Mouse (Mus musculus): Measurements from ENCODE around the gene Endou. TPM values are rescaled to one million over a fixed set of nuclear protein-coding genes. Genes with fewer than 3 reads are reported as not detected.

Endou gene
- total RNA-seq (2021) = 1 to 10 TPM; 1.4 to 1.8 TPM

DNA sequence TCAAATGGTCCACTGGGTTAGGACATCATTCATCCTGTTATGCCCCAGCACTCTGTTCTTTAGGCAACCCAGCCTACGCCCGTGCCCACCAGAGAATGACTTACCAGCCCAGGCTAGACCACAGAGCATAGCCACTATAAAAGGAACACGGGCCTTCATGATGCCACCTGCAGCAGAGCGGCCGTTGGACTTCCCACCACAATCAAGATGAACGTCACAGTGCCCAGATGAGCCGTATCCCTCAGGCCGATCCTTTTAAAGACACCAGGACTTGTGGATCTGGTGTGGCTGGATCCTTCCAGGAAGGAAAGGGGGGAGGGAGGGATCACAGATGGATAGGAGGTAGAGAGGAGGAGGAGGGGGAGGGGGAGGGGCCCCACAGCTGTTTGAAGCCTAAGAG, at the start of gene Endou:
Endou (minus strand) TSS at position 229 of the 400 bp plus-strand sequence.
- no peak for DNase-seq (ENCODE audit: low spot score)
- intact Hi-C loops (cut with DNase I) = no loop called here

DNA sequence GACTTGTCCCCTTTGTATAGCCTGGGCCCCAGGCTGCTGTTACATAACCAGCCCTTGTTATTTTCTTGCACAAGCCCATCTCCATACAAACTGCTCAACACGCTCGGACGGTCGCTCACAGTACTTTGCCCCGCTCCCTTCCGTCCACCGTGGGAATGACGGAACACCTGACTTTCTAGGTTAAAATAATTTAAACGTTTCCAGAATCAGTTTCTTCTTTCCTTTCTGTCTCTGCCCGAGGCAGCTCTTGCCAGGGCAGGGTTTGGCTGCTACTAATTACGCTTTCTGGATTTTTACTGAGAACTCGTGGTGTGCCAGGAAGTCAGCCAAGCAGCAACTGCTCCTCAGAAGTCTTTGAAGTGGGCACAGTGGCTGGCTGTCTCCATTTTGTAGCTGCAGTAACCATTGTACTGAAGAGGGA, 49.5 kb upstream of the Endou start:
- no peak for DNase-seq (ENCODE audit: low spot score)
- intact Hi-C loops (cut with DNase I) = loop anchor here (5.0 kb wide), 1 partner anchor 113 kb away; no protein-coding TSS in a partner anchor

DNA sequence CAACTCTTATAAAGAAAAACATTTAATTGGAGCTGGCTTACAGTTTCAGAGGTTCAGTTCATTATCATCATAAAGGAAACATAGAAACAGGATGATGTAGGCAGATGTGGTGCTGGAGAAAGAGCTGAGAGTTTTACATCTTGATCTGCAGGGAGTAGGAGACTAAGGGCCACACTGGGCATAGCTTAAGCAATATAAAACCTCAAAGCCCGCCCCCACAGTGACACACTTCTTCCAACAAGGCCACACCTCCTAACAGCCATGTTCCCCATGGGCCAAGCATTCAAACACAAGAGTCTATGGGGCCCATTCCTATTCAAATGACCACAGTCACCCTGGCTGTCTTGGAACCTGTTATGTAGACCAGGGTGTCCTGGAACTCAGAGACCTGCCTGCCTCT, 48.4 kb upstream of the Endou start:
- intact Hi-C loops (cut with DNase I) = loop anchor here (1.0 to 5.0 kb wide), 2 partner anchors 59 to 173 kb away; no protein-coding TSS in a partner anchor
- no peak for DNase-seq (ENCODE audit: low spot score)

DNA sequence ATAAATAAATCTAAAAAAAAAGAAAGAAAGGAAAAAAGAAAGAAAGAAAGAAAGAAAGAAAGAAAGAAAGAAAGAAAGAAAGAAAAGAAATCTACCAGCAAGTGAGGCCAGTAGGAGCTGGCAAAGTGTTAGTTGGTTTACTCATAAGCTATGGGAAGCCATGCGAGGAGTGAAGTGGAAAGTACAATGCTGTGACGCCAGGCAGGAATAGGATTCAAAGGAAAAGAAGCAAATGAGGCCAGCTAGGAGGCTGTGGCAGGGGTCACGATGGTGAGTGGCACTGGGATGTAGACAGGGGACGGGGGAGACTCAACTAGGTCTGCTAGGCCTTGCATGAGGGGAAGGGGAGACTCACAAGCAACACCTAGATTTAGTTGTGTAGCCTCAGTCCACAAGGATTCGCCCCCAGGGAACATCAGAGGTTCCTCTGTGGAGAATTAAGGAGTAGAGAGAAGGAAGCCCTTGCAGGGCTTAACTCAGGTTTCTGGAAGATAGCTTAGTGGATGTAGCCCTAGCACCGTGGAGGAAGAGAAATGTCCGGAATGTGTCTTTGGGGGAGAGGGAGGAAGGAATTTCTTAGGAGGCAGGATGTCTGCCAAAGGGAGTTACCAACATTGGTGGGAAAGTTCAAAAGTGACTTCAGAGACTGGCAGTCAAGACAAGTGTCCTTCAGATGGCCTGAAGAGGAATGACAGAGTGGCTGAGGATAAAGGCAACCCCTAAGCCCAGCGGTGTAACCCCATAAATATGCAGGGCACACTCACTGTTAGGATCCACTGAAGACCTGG, 47.4 kb upstream of the Endou start, which contains the start of gene Slc48a1:
Slc48a1 (plus strand) TSS at position 210 of the 788 bp plus-strand sequence.
- intact Hi-C loops (cut with DNase I) = loop anchor here (1.0 to 5.0 kb wide), 2 partner anchors 58 to 174 kb away; no protein-coding TSS in a partner anchor
- DNase-seq (ENCODE audit: low spot score) = no peak

DNA sequence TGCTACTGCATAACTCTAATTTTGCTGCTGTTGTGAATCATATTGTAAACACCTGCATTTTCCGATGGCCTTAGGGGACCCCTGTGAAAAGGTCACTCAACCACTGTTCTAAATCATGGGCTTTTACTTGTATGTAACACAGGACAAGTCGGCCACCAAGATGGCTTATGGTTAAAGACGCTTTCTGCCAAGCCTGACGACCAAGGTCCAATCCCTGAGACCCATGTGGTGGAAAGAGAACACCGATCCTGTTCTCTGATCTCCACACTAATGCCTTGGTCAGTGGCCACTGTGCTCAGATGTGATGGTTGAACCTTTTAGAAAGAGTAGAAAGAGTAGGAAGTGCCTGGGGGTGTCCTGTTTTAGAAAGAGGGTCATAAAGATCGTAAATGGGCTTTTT, 45.8 kb upstream of the Endou start:
- intact Hi-C loops (cut with DNase I) = loop anchor here (1.0 to 5.0 kb wide), 2 partner anchors 59 to 175 kb away; no protein-coding TSS in a partner anchor
- no peak for DNase-seq (ENCODE audit: low spot score)

DNA sequence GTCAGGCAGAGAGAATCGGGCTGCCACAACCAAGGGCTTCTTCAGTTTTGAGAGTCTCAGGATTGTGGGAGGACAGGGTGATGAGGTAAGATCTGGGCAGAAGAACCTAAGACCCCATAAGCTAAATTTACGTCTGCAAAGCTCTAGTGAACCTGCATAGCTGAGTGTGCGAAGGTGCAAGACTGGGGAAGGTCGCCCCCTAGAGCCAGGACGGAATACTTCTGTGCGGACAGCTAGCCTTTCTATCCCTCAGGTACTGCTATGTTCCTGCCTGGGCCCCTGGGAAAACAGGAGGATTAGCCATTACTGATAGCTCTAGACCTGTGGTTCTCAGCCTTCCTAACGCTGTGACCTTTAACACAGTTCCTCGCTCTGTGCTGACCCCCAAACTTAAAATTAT, 45.4 kb upstream of the Endou start:
- intact Hi-C loops (cut with DNase I) = loop anchor here (1.0 to 5.0 kb wide), 2 partner anchors 58 to 176 kb away; no protein-coding TSS in a partner anchor
- DNase-seq (ENCODE audit: low spot score) = peak; percentile 50

DNA sequence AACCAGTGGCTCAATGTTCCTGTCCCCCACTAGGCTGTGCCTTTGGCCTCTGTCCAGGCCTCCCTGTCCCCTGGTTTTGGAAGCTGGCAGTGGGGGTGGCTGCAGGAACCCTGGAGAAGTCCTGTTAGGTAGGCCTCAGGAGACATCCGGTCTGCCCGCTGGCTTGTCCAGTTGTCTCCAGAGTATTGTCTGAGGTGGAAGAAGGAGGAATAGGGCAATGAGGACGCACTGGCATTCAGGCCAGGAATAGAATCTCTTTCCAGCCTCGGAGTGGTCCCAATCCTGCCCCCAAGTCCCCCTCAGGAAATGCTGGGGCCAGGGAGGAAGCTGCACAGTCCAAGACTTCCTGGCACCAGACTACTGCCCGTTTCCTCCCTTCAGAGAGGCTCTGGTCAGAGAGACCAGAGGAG, 42.8 kb upstream of the Endou start:
- DNase-seq (ENCODE audit: low spot score) = no peak
- intact Hi-C loops (cut with DNase I) = no loop called here

DNA sequence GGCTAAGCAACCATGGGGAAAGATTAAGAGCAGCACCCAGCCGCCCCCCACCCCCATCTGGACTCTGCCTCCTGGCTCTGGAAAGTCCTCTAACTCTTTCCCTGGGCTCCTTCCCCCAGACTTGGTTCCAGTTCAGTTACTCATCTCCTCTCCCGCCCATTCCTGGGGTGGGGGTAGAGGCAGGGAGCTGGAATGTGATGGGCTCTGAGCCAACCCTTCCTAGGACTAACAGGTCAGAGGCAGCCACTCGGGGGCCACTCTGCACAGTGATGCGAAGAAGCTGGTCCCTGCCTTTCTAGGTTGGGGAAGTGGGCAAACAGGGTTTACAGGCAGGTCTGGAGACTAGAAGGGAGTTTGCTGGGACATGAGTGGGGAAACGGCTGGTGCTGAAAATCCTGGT, 42.0 kb upstream of the Endou start:
- intact Hi-C loops (cut with DNase I) = no loop called here
- peak; percentile 67 for DNase-seq (ENCODE audit: low spot score)

DNA sequence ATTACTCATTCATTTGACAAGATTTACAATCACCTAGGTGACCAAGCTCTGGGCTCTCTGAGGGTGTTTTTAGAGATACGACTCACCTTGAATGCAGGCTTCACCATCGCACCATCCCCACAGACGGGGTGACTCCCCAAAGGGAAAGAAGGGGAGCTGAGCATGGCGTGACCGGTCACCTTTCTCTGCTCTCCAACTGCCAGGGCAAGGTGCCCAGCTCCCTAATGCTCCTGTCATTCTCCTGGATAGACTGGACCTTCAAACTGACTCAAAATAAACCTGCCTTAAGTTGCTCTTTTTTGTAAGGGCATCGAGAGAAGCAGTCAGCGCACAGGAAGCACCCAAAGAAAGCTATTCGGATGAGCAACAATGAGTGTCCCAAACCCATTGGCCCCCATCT, 39.1 kb upstream of the Endou start:
- no peak for DNase-seq (ENCODE audit: low spot score)
- intact Hi-C loops (cut with DNase I) = no loop called here

DNA sequence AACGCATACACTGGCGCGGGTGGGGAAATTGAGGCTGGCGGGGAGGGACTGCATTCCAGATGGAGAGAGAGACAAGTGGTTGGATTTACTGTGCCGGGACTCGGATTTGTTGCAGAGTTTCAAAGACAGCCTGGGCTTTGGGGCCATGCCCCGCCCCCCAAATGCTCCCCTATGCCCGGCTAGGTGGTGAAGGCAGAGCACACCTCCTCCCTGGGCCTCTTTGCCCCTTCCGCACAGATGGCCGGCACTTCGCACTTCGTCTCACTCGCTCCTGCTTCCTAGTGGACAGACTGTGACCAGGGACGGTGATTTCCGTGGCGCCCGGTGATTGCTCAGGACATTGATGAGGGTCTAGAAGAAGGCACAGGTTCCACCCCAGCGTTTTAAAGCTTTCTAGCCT, 37.1 kb upstream of the Endou start:
- DNase-seq (ENCODE audit: low spot score) = no peak
- intact Hi-C loops (cut with DNase I) = no loop called here

DNA sequence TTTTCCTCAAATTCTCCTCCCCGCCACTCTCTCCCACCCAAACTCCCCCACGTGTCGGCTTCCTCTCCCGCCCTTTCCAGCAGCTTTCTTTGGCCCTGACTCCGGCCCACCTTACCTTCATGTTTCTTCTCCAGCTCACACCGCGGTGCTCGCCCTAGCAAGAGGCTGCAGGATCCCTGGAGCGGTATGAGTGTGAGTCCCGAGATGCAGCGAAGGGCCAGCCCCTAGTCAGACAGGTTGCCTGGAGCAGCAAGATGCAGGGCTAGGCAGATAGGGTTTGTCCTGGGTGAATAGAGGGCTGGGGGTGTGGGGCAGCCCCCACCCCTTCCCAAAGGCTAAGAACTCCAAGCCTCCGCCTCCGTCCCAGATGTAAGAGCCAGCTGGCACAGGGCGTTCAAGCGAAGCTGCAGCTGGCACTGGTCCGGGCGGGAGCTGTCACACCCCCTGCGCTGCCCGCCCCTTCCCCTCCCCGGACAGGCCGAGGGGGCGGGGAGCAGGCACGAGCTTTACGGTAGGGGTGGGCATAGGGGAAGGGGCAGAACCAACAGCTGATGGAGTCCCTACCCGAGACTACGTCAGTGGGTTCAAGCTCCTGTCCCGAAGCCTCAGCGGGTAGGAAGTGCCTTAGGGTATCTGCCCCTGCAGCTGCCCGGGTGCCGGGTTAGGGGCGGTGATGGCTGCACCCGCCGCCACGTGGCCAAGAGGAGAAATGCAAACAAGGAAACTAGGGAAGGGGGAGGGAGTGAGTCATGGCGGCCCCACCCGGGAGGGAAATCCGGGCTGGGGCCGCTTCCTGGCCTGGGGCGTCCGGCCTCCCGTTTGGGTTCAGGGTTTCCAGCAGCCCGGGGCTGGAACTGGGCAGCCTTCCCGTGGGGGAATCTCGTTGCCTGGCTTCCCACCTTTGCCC, 36.4 kb upstream of the Endou start, which contains the start of gene Rapgef3:
Rapgef3 (minus strand) TSS at position 693 of the 907 bp plus-strand sequence.
- intact Hi-C loops (cut with DNase I) = loop anchor here (2.0 kb wide), 1 partner anchor 49 kb away; no protein-coding TSS in a partner anchor
- peak; percentile 89 for DNase-seq (ENCODE audit: low spot score)

DNA sequence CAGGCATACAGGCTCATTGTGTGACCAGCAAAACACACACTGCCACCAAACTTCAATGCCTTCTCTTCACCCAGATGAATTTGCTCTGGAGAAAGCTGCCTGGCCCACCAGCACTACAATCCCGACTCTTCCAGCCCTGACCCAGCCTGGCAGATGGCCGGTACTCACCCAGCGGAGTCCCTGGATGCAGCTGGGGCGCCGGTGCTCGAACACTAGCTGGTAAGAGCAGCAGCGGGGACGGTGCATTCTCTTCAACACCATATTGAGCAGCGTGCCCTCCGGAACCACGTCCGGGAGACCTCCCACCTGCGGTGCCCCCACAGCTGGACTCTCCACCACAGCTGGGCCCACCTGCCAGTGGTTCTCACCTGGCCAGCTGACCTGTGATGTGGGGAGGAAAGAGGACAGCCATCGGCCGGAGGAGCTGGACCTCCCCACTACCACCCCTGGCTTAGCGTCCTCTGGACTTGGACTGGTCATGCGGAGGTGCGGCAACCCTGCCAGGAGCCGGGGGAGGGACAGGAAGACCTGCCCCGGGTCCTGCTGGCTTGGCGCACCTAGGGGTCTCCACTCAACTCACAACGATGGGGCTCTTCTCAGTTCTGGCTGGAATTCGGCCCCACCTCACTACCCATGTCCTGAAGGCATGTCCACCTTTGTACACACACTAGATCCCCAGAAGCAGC, 35.6 kb upstream of the Endou start:
- intact Hi-C loops (cut with DNase I) = loop anchor here (2.0 kb wide), 1 partner anchor 48 kb away; no protein-coding TSS in a partner anchor
- DNase-seq (ENCODE audit: low spot score) = no peak

DNA sequence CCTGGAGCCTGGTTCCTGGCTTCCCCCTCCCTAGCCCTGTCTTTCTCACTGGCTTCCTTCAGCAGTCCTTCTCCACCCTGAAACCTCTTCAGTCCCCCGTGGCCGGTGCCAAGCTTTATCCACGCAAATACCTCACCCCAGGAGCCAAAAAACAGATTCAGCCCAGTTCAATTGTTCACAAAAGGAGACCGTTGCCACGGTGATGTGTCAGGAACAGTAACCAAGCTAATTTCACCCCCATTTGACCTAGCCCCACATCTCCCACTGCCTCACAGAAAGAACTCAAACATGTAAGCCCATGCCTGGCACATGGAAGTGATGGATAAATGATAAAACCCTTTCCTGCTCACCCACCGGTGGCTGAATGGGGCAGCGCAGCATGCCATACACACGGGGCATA, 35.1 kb upstream of the Endou start:
- intact Hi-C loops (cut with DNase I) = loop anchor here (2.0 kb wide), 1 partner anchor 47 kb away; no protein-coding TSS in a partner anchor
- DNase-seq (ENCODE audit: low spot score) = no peak

DNA sequence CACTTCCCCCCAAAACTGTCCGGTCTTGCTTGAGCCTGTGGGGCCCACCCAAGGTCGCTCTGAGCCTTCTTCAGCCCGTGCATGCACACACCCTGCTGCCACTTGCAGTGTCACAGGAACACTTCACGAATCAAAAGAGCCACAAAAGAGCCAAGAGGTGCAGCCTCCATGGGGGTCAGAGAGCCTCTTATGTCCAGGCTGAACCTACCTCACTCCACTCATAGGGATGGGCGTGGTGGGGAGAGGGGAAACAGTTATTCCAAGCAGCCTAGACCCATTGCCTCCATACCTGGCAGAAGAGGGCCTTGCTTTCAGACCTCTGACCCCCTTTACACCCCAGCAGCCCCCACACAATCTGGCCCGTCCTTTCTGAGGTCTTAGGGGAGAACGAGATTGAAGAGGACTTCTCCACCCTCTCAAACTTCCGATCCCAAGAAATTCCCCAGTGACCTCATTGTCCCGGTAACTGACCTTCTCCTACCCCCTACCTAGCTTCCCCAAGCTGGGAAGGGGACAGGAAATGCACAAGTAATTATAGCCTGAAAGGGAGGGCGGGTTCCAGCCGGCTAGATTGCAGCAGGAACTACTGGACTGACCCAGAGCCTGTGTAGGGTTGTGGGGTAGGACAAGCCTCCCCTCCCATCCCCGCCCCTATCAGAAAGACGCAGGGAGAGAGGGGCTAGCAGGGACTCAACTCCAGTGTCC, 34.1 kb upstream of the Endou start:
- DNase-seq (ENCODE audit: low spot score) = no peak
- intact Hi-C loops (cut with DNase I) = no loop called here

DNA sequence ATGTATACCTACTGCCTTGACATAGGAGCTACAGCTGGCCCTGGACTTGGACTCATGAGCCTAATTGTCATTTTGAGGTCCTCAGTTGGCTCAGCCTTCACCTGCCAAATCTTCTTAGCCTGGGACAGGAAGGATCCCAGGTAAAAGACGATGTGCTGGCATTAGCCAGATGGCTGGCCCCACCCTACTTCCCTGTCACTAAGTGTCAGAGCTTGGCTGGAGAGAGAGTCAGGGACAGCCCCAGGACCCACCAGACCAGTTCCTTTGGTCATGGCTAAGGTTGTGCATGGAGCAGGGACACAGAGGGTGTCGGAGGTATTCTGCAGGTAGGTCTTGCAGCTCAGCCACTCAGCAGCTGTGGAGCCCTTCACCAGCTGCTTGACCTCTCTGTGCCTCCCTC, 33.4 kb upstream of the Endou start:
- DNase-seq (ENCODE audit: low spot score) = no peak
- intact Hi-C loops (cut with DNase I) = no loop called here

DNA sequence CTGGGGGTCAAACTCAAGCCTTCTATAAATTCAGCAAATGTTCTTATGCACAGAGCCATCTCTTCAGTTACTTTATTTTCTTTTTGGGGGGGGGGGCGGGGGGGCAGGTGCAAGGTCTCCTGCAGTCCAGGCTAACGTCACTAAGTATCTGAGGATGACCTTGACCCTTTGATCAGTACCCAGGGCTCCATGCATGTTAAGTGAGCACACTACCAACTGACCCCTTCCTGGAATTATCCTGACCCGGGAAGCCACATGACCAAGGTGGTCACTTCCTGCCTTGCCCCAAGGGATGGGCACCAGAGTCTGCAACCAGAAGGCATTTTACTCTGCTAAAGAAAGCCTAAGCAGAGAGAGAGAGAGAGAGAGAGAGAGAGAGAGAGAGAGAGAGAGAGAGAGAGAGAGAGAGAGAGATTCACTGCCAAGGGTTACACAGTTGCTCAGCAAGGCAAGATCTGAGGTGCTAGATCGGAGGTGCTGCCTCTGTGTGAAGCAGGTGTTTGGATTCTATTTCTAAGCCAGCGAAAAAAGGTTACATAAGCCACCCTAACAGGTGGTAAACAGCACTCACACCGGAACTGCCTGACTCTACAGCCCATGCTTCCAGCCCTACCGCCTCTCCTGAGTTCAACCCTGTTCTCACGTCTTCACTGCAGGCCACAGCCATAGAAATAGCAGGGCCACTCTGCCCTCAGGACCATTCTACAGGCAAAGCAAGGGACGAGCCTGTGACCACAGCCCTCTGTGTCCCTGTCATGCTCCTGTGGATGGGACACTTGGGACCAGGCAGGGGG, 32.3 kb upstream of the Endou start:
- DNase-seq (ENCODE audit: low spot score) = no peak
- intact Hi-C loops (cut with DNase I) = no loop called here

DNA sequence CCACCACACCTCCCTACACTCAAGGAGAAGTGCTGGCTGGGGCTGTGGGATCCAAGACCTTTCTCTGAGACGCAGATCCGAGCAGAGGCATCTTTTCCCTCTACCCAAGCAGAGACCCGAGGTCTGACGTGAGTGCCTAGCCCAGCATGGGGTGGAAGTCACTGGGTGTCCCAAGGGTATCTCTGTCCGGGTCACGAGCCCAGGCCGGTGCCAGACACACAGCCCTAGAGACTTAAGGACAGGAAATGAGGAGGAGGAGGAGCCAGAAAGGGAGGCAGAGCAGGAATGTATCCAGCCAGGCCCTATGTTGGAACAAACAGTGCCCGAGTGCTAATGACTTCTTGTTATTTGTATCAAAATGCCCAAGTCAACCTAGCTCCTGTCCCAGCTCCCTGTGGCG, 31.6 kb upstream of the Endou start:
- intact Hi-C loops (cut with DNase I) = no loop called here
- DNase-seq (ENCODE audit: low spot score) = peak; percentile 69

DNA sequence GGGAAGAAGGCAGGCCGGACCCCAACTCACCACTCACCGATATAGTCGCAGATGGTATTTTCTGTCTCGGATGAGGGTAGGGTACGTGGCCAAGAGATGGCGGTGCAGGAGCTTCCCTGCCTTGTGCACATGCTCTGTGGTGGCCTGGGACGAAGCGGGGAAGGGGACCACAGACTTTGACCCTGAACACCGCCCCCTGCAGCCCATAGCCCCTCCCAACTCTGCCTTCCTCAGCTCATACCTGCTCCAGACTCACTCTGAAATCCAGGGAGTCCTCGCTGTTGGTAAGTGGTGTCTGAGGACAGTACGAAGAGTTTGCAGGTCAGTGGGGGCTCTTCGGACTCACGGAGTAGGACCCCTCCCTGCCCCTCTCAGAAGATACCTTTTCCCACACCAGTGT, 30.3 kb upstream of the Endou start:
- no peak for DNase-seq (ENCODE audit: low spot score)
- intact Hi-C loops (cut with DNase I) = no loop called here
